Mouse (Mus musculus): ENCODE data around the gene Cdk14. TPM values are rescaled to one million over a fixed set of nuclear protein-coding genes. Genes with fewer than 3 reads are reported as not detected.

The Cdk14 gene
- polyA plus RNA-seq, 1 experiment = 48.5 TPM

DNA sequence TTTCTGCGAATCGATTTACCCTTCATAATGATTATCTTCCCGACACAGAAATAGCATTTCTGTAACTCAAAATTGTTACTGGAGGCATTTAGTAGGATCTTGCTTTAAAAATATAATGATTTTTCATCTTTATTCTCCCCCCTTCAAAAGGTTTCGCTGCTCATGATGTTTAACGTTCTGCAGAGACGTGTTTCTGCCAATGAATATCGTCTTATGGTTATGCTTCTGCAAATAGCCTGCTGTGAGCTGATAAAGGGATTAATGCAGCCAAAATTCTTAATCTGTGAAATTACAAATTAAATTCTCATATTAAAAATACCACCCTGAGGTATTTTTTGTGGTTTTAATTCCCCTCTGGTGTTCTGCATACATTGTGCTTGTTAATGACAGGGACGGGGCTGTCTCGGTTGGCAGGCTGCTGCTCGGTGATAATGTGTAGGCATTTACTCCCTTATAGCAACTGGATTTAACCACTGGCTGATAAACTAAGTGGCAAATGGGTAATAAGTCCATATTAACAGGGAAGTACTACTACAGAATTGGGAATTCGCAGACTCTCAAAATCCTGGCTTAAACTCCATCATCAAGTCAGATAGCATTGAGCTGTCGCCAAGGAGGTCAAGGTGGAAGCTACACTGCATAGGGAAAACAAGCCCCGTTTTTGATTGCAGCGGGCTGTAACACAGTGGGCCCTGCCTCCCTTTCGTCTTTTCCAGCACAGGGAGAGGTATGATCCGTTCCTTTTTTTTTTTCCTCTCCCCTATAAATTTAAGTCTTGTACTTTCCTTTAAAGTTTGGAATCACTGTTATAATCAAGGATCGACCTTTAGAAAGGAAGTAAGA lies 528.0 kb downstream of the Cdk14 start:
- WGBS = 69% methylated on average over 17 of the region's 17 CpGs
- no peak for DNase-seq
- Histone ChIP-seq H3K27me3 (ENCODE audit: control insufficient read depth, insufficient read depth, low read length) (no peaks in the 10 kb centered on the region), H3K4me1 (ENCODE audit: control insufficient read depth, insufficient read depth, low read length) (no peaks in the 10 kb centered on the region), H3K27ac (ENCODE audit: insufficient read depth, low read length) (no peak overlapping the region), H3K4me3 (replicated peaks; ENCODE audit: insufficient read depth, low read depth, low read length) (no peak overlapping the region)
- TF ChIP-seq CTCF (IDR thresholded peaks at IDR 0.05; ENCODE audit: borderline replicate concordance, insufficient read depth, low read depth, low read length) = no peak
- no peak for TF ChIP-seq POLR2A (IDR thresholded peaks at IDR 0.05; ENCODE audit: borderline replicate concordance, insufficient read depth, low read length)

DNA sequence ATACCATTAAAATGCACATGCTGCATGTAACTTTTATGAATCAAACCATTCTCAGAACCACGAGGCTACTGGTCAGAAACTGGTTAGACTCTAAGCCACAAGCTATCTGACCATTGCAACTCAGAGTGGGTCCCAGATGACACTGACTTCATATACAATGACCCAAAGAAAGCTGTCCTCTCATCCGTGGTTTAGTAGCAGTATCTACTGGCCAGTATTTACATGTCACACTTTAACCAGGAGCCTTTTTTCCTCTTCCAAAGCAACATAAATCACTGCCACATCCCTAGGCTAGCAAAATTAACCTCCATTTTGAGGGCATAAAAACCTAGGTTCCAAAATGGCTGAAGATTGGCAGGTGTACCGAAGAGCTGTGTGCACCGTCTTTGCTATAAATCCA lies 533.0 kb downstream of the Cdk14 start:
- no peaks in the 10 kb centered on the region for H3K27me3 ChIP-seq (ENCODE audit: control insufficient read depth, insufficient read depth, low read length)
- H3K4me1 ChIP-seq (ENCODE audit: control insufficient read depth, insufficient read depth, low read length) = no peaks in the 10 kb centered on the region
- no peak overlapping the region for H3K4me3 ChIP-seq (replicated peaks; ENCODE audit: insufficient read depth, low read depth, low read length)
- DNase-seq = no peak
- WGBS = 92% methylated on average over 4 of the region's 4 CpGs
- no peak for TF ChIP-seq CTCF (IDR thresholded peaks at IDR 0.05; ENCODE audit: borderline replicate concordance, insufficient read depth, low read depth, low read length)
- no peak for TF ChIP-seq POLR2A (IDR thresholded peaks at IDR 0.05; ENCODE audit: borderline replicate concordance, insufficient read depth, low read length)
- no peak overlapping the region for H3K27ac ChIP-seq (ENCODE audit: insufficient read depth, low read length)

DNA sequence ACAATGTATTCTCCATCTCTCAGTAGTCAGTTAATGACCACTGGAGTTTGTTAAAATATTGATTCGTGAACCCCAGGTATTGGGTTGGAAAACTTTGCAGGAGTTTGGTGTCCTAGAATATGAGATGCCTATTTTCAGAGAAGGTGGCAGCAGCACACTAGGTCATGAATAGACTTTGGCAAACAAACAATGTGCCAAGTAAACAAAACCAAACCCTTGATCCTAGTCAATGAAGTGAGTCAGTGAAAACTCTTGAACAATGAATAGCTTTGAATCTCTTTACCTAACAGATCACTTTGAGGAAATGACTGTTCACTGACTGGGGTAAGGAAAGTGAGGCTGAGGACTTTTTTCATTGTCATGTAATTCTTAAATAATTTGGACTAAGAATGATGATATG lies 537.3 kb downstream of the Cdk14 start:
- no peak for DNase-seq

DNA sequence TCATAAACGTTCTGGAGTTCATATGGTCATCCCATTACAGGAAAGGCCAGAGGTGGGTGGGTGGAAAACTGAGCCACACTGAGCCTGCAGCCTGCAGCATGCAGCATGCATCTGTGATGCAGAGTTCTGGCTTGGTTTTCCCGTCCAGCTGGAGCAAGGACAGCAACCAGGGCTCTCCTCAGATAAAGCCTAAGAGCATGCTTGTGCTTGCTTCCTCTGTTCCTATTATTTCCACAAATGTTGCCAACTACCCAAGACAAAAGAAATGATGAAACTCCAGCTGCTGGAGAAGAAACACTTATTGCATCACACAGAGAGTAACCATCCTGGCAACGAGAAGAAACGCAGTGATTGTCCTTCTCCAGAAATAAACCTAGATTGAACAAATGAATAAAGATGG lies 539.8 kb downstream of the Cdk14 start:
- H3K27me3 ChIP-seq (ENCODE audit: control insufficient read depth, insufficient read depth, low read length) = no peaks in the 10 kb centered on the region
- no peak for DNase-seq
- WGBS = 53% methylated on average over 4 of the region's 4 CpGs
- H3K27ac ChIP-seq (ENCODE audit: insufficient read depth, low read length) = no peak overlapping the region
- no peak overlapping the region for H3K4me3 ChIP-seq (replicated peaks; ENCODE audit: insufficient read depth, low read depth, low read length)
- TF ChIP-seq POLR2A (IDR thresholded peaks at IDR 0.05; ENCODE audit: borderline replicate concordance, insufficient read depth, low read length) = no peak
- TF ChIP-seq CTCF (IDR thresholded peaks at IDR 0.05; ENCODE audit: borderline replicate concordance, insufficient read depth, low read depth, low read length) = no peak
- no peaks in the 10 kb centered on the region for H3K4me1 ChIP-seq (ENCODE audit: control insufficient read depth, insufficient read depth, low read length)

More for the DNA sequence above, 537.3 kb downstream of the Cdk14 start:
- Histone ChIP-seq H3K4me1 (ENCODE audit: control insufficient read depth, insufficient read depth, low read length) (no peaks in the 10 kb centered on the region), H3K27ac (ENCODE audit: insufficient read depth, low read length) (no peak overlapping the region), H3K27me3 (ENCODE audit: control insufficient read depth, insufficient read depth, low read length) (no peaks in the 10 kb centered on the region), H3K4me3 (replicated peaks; ENCODE audit: insufficient read depth, low read depth, low read length) (no peak overlapping the region)
- TF ChIP-seq CTCF (IDR thresholded peaks at IDR 0.05; ENCODE audit: borderline replicate concordance, insufficient read depth, low read depth, low read length) (no peak), POLR2A (IDR thresholded peaks at IDR 0.05; ENCODE audit: borderline replicate concordance, insufficient read depth, low read length) (no peak)
- 100% methylated on average over 1 of the region's 1 CpGs for WGBS

DNA sequence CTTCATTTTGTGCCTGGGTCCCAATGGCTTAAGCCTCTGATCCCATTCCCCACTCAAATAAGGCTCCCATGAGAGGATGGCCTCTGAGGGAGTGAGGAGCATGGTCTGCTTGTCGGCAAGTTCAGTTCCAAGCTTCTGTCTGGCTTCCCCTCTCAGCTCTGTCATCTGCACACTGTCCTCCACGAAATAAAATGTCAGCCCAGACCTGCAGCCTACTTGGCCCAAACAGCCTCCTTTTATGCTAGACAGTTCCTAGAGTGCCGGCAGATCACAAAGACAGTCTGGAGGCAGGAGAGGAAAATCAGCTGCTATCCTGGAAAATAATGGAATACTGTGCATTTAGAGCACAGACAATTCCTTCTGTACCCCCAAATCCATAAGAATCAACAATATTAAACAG lies 541.2 kb downstream of the Cdk14 start:
- DNase-seq = no peak
- H3K4me1 ChIP-seq (ENCODE audit: control insufficient read depth, insufficient read depth, low read length) = no peaks in the 10 kb centered on the region
- TF ChIP-seq POLR2A (IDR thresholded peaks at IDR 0.05; ENCODE audit: borderline replicate concordance, insufficient read depth, low read length) (no peak), CTCF (IDR thresholded peaks at IDR 0.05; ENCODE audit: borderline replicate concordance, insufficient read depth, low read depth, low read length) (no peak)
- H3K27ac ChIP-seq (ENCODE audit: insufficient read depth, low read length) = no peak overlapping the region
- 36% methylated on average over 3 of the region's 3 CpGs for WGBS
- no peak overlapping the region for H3K4me3 ChIP-seq (replicated peaks; ENCODE audit: insufficient read depth, low read depth, low read length)
- no peaks in the 10 kb centered on the region for H3K27me3 ChIP-seq (ENCODE audit: control insufficient read depth, insufficient read depth, low read length)

DNA sequence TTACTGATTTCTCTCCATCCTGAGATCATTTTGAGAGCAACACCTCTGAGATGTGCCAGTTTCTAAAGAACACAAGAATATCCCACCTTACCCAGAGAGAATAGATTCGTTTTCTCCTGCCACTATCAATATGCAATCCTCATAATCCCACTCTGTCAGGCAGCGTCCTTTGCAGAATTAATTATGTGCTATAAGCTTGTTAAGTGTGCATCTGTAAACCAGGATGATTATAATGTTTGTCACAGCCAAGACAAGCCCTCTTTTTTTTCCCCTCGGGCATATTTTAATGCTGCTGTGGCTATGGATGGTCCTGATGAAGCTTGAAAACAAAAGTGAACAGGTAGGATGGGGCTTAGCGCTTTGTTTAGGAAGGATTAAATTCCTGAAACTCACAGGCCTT lies 542.5 kb downstream of the Cdk14 start:
- no peak overlapping the region for H3K27ac ChIP-seq (ENCODE audit: insufficient read depth, low read length)

DNA sequence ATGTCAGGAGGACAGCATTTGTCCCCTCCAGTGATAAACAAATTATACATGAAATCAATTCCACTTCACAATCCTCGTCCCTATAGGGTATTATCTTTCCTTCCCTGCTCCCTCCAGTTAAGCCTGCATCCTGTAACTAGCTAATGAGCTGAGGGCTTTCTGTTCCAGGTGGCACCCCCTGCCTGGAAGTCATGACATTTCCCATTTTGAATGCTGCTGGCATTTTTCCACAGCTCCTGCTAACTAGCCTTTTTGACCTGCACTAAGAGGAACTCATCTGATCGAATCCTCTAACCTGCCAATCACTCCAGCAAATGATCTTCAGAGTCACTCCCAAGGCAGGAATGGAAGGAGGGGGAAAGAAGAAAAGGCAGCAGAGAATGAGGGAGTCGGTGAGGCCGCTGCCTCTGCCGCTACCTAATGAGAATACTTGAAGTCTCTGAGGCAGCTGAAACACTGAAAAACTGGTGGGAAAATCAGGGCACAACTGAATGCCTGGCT lies 542.9 kb downstream of the Cdk14 start:
- no peak for TF ChIP-seq POLR2A (IDR thresholded peaks at IDR 0.05; ENCODE audit: borderline replicate concordance, insufficient read depth, low read length)
- no peak for TF ChIP-seq CTCF (IDR thresholded peaks at IDR 0.05; ENCODE audit: borderline replicate concordance, insufficient read depth, low read depth, low read length)
- H3K4me1 ChIP-seq (ENCODE audit: control insufficient read depth, insufficient read depth, low read length) = no peaks in the 10 kb centered on the region
- DNase-seq = no peak
- H3K27ac ChIP-seq (ENCODE audit: insufficient read depth, low read length) = no peak overlapping the region
- no peak overlapping the region for H3K4me3 ChIP-seq (replicated peaks; ENCODE audit: insufficient read depth, low read depth, low read length)
- no peaks in the 10 kb centered on the region for H3K27me3 ChIP-seq (ENCODE audit: control insufficient read depth, insufficient read depth, low read length)
- WGBS = 41% methylated on average over 5 of the region's 5 CpGs

More for the DNA sequence above, 542.5 kb downstream of the Cdk14 start:
- DNase-seq = no peak
- TF ChIP-seq CTCF (IDR thresholded peaks at IDR 0.05; ENCODE audit: borderline replicate concordance, insufficient read depth, low read depth, low read length) (no peak), POLR2A (IDR thresholded peaks at IDR 0.05; ENCODE audit: borderline replicate concordance, insufficient read depth, low read length) (no peak)
- H3K4me1 ChIP-seq (ENCODE audit: control insufficient read depth, insufficient read depth, low read length) = no peaks in the 10 kb centered on the region
- no peak overlapping the region for H3K4me3 ChIP-seq (replicated peaks; ENCODE audit: insufficient read depth, low read depth, low read length)
- no peaks in the 10 kb centered on the region for H3K27me3 ChIP-seq (ENCODE audit: control insufficient read depth, insufficient read depth, low read length)
- 80% methylated on average over 4 of the region's 4 CpGs for WGBS

DNA sequence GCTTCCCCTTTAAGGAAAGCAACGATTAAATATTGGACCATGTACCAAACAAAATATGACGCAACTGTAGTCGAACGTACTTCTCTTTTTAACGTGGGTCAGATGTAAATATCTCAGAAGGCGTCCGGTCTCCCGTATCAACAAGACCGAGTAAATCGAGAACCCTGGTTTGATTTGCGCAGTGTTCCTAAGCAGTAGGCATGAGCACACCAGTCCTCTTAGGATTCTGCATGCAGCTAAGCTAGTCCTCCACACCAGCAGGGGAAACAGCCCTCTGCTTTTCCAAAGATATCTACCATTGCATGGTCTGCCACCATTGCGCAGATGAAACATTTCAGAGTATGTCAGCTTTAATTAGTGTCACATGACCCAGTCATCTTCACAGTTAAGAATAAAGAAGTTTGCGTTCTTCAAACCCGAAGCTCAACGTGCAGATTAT lies 543.4 kb downstream of the Cdk14 start:
- no peak for TF ChIP-seq CTCF (IDR thresholded peaks at IDR 0.05; ENCODE audit: borderline replicate concordance, insufficient read depth, low read depth, low read length)
- TF ChIP-seq POLR2A (IDR thresholded peaks at IDR 0.05; ENCODE audit: borderline replicate concordance, insufficient read depth, low read length) = no peak
- H3K27me3 ChIP-seq (ENCODE audit: control insufficient read depth, insufficient read depth, low read length) = no peaks in the 10 kb centered on the region
- H3K4me1 ChIP-seq (ENCODE audit: control insufficient read depth, insufficient read depth, low read length) = no peaks in the 10 kb centered on the region
- WGBS = 67% methylated on average over 15 of the region's 15 CpGs
- H3K4me3 ChIP-seq (replicated peaks; ENCODE audit: insufficient read depth, low read depth, low read length) = no peak overlapping the region
- no peak for DNase-seq
- no peak overlapping the region for H3K27ac ChIP-seq (ENCODE audit: insufficient read depth, low read length)

All from cerebellum, adult 2 months (tissue).